Mouse (Mus musculus): ENCODE measurements around the gene Aurkaip1. TPM values are rescaled to one million over a fixed set of nuclear protein-coding genes. Genes with fewer than 3 reads are reported as not detected.

Gene Aurkaip1
- 70.6 and 76.0 TPM in 2 replicates for polyA plus RNA-seq (2011; ENCODE audit: insufficient read depth, insufficient read length, low read depth, missing spikeins)

- H3K9me3 ChIP-seq (replicated peaks; ENCODE audit: control insufficient read depth, insufficient read depth, low read length, poor library complexity, severe bottlenecking) = no peaks in the 10 kb centered on the region
- TF ChIP-seq POLR2A (IDR thresholded peaks at IDR 0.05; ENCODE audit: insufficient read depth, low read length) (peak; percentile 83), EP300 (IDR thresholded peaks at IDR 0.05; ENCODE audit: insufficient read depth, low read depth, low read length) (no peak; the same call in 1 of the 2 replicates), CTCF (IDR thresholded peaks at IDR 0.05; ENCODE audit: low read depth, low read length) (peak; percentile 93)
- H3K27me3 ChIP-seq (ENCODE audit: control insufficient read depth, insufficient read depth, low read length, poor library complexity, severe bottlenecking) = no peaks in the 10 kb centered on the region
- H3K9ac ChIP-seq (ENCODE audit: low read depth, poor library complexity, severe bottlenecking) = peak within 1 kb of the TSS; percentile 74
- peak within 1 kb of the TSS; percentile 47 for H3K27ac ChIP-seq (ENCODE audit: insufficient read depth, low read length)
- peak within 1 kb of the TSS; percentile 88 for H3K4me3 ChIP-seq (ENCODE audit: low read depth, low read length)
- H3K36me3 ChIP-seq (ENCODE audit: control insufficient read depth, insufficient read depth, low read length, poor library complexity, severe bottlenecking) = peaks cover 4% of the 10 kb centered on the region; the same call in 1 of the 2 replicates
- H3K4me1 ChIP-seq (ENCODE audit: control insufficient read depth, insufficient read depth, low read length) = peaks cover 2% of the 10 kb centered on the region
These were observed at the start of gene Aurkaip1 for GRCm38 (mm10) chr4:155831205-155831766. TSS of gene Aurkaip1 (plus strand) at chr4:155831272.

GRCm38 (mm10) chr4:155783486-155784080 lies 47.5 kb upstream of the Aurkaip1 start:
- no peak for TF ChIP-seq POLR2A (IDR thresholded peaks at IDR 0.05; ENCODE audit: insufficient read depth, low read length)
- TF ChIP-seq CTCF (IDR thresholded peaks at IDR 0.05; ENCODE audit: low read depth, low read length) = no peak
- TF ChIP-seq EP300 (IDR thresholded peaks at IDR 0.05; ENCODE audit: insufficient read depth, low read depth, low read length) = no peak
- no peaks in the 10 kb centered on the region for H3K27me3 ChIP-seq (ENCODE audit: control insufficient read depth, insufficient read depth, low read length, poor library complexity, severe bottlenecking)
- H3K9ac ChIP-seq (ENCODE audit: low read depth, poor library complexity, severe bottlenecking) = peak overlapping the region; percentile 59
- no peaks in the 10 kb centered on the region for H3K9me3 ChIP-seq (replicated peaks; ENCODE audit: control insufficient read depth, insufficient read depth, low read length, poor library complexity, severe bottlenecking)
- peak overlapping the region; percentile 63 for H3K4me3 ChIP-seq (ENCODE audit: low read depth, low read length)
- H3K27ac ChIP-seq (ENCODE audit: insufficient read depth, low read length) = no peak overlapping the region
- H3K36me3 ChIP-seq (ENCODE audit: control insufficient read depth, insufficient read depth, low read length, poor library complexity, severe bottlenecking) = no peaks in the 10 kb centered on the region
- no peaks in the 10 kb centered on the region for H3K4me1 ChIP-seq (ENCODE audit: control insufficient read depth, insufficient read depth, low read length)

- Histone ChIP-seq H3K9ac (ENCODE audit: low read depth, poor library complexity, severe bottlenecking) (peak overlapping the region; percentile 59), H3K4me1 (ENCODE audit: control insufficient read depth, insufficient read depth, low read length) (no peaks in the 10 kb centered on the region), H3K9me3 (replicated peaks; ENCODE audit: control insufficient read depth, insufficient read depth, low read length, poor library complexity, severe bottlenecking) (no peaks in the 10 kb centered on the region), H3K27ac (ENCODE audit: insufficient read depth, low read length) (no peak overlapping the region), H3K36me3 (ENCODE audit: control insufficient read depth, insufficient read depth, low read length, poor library complexity, severe bottlenecking) (no peaks in the 10 kb centered on the region), H3K27me3 (ENCODE audit: control insufficient read depth, insufficient read depth, low read length, poor library complexity, severe bottlenecking) (no peaks in the 10 kb centered on the region), H3K4me3 (ENCODE audit: low read depth, low read length) (peak overlapping the region; percentile 63)
- TF ChIP-seq EP300 (IDR thresholded peaks at IDR 0.05; ENCODE audit: insufficient read depth, low read depth, low read length) (no peak), CTCF (IDR thresholded peaks at IDR 0.05; ENCODE audit: low read depth, low read length) (peak; percentile 37), POLR2A (IDR thresholded peaks at IDR 0.05; ENCODE audit: insufficient read depth, low read length) (no peak)
These were observed 46.9 kb upstream of the Aurkaip1 start for GRCm38 (mm10) chr4:155784081-155784701.

GRCm38 (mm10) chr4:155785246-155785645 lies 45.8 kb upstream of the Aurkaip1 start:
- Histone ChIP-seq H3K9ac (ENCODE audit: low read depth, poor library complexity, severe bottlenecking) (no peak overlapping the region), H3K4me1 (ENCODE audit: control insufficient read depth, insufficient read depth, low read length) (no peaks in the 10 kb centered on the region), H3K9me3 (replicated peaks; ENCODE audit: control insufficient read depth, insufficient read depth, low read length, poor library complexity, severe bottlenecking) (no peaks in the 10 kb centered on the region), H3K27me3 (ENCODE audit: control insufficient read depth, insufficient read depth, low read length, poor library complexity, severe bottlenecking) (no peaks in the 10 kb centered on the region), H3K36me3 (ENCODE audit: control insufficient read depth, insufficient read depth, low read length, poor library complexity, severe bottlenecking) (no peaks in the 10 kb centered on the region), H3K4me3 (ENCODE audit: low read depth, low read length) (no peak overlapping the region), H3K27ac (ENCODE audit: insufficient read depth, low read length) (no peak overlapping the region)
- TF ChIP-seq CTCF (IDR thresholded peaks at IDR 0.05; ENCODE audit: low read depth, low read length) (no peak), EP300 (IDR thresholded peaks at IDR 0.05; ENCODE audit: insufficient read depth, low read depth, low read length) (no peak), POLR2A (IDR thresholded peaks at IDR 0.05; ENCODE audit: insufficient read depth, low read length) (no peak)

- Histone ChIP-seq H3K36me3 (ENCODE audit: control insufficient read depth, insufficient read depth, low read length, poor library complexity, severe bottlenecking) (no peaks in the 10 kb centered on the region), H3K4me3 (ENCODE audit: low read depth, low read length) (no peak within 1 kb of the TSS), H3K27ac (ENCODE audit: insufficient read depth, low read length) (no peak within 1 kb of the TSS), H3K4me1 (ENCODE audit: control insufficient read depth, insufficient read depth, low read length) (no peaks in the 10 kb centered on the region), H3K9me3 (replicated peaks; ENCODE audit: control insufficient read depth, insufficient read depth, low read length, poor library complexity, severe bottlenecking) (no peaks in the 10 kb centered on the region), H3K9ac (ENCODE audit: low read depth, poor library complexity, severe bottlenecking) (peak within 1 kb of the TSS; percentile 59; the same call in 1 of the 2 replicates), H3K27me3 (ENCODE audit: control insufficient read depth, insufficient read depth, low read length, poor library complexity, severe bottlenecking) (no peaks in the 10 kb centered on the region)
- no peak for TF ChIP-seq EP300 (IDR thresholded peaks at IDR 0.05; ENCODE audit: insufficient read depth, low read depth, low read length)
- no peak for TF ChIP-seq POLR2A (IDR thresholded peaks at IDR 0.05; ENCODE audit: insufficient read depth, low read length)
- no peak for TF ChIP-seq CTCF (IDR thresholded peaks at IDR 0.05; ENCODE audit: low read depth, low read length)
These were observed 45.3 kb upstream of the Aurkaip1 start, which contains the start of gene Tmem88b for GRCm38 (mm10) chr4:155785819-155786218. TSS of gene Tmem88b (minus strand) at chr4:155785874.

Measured in ES-Bruce4 (cell line).